13 mouse cellular contexts compared by ENCODE assay signal in genomic region chr10:127590256-127590655, GRCm38 (mm10). TPM values are rescaled to one million over a fixed set of nuclear protein-coding genes. Genes with fewer than 3 reads are reported as not detected.
DNase-seq lines count a peak whose midpoint lies in the region; ATAC-seq and TF ChIP-seq lines count a peak whose summit lies in the region.
"Had no signal": no experiment of that assay in that cellular context is flagged by ENCODE, and none has a peak within 500 bp of the region (broad histone marks: within the 10 kb centered on the region; RNA-seq: fewer than 3 reads in every experiment).

No protein-coding gene starts in this region.

- no peak overlapping the region for H3K4me2 ChIP-seq in intestine, embryonic 15.5 days (replicated peaks)
- H3K4me2 ChIP-seq: liver, embryonic 15.5 days had no signal

- H3K27me3 ChIP-seq in intestine, embryonic 15.5 days (replicated peaks) = no peaks in the 10 kb centered on the region
- H3K27me3 ChIP-seq: liver, embryonic 15.5 days had no signal

- intact Hi-C loops in gastrocnemius, adult 2 months (cut with DNase I) = no loop called here

- WGBS in intestine, embryonic 15.5 days = 87% methylated on average over 12 of the region's 12 CpGs

- no peak for DNase-seq in gastrocnemius, adult 2 months
- no peak for DNase-seq in gastrocnemius, adult 8-10 months (ENCODE audit: low spot score in 2 of 2)
- DNase-seq in ES-E14 (ENCODE audit: low read depth, low spot score) = peak; percentile 64
- DNase-seq in thymus, postnatal 0 days (ENCODE audit: low spot score) = peak; percentile 42
- DNase-seq in spleen, postnatal 10 days (ENCODE audit: low spot score in 2 of 2) = no peak
- no peak for DNase-seq in lung, postnatal 36 days
- DNase-seq: adrenal gland, postnatal 25 days; cerebellum, adult 2 months; gastrocnemius, postnatal 36 days; heart, postnatal 14 days had no signal

- H3K9me3 ChIP-seq in ES-E14 (ENCODE audit: control insufficient read depth, insufficient read depth, low read depth, low read length) = no peaks in the 10 kb centered on the region
- no peaks in the 10 kb centered on the region for H3K9me3 ChIP-seq in intestine, embryonic 15.5 days
- H3K9me3 ChIP-seq: liver, embryonic 15.5 days had no signal

- peak; percentile 31 to 43; a peak in 2 of 4 replicates for ATAC-seq in hematopoietic stem cell, adult 5-6 weeks (replicated peaks in 1 of 2; ENCODE audit: insufficient read depth in 1 of 2, low FRiP score in 2 of 2, low TSS enrichment in 1 of 2, low read depth in 1 of 2, poor library complexity in 2 of 2, severe bottlenecking in 2 of 2)
- ATAC-seq in intestine, embryonic 15.5 days = no peak

- H3K4me1 ChIP-seq in ES-E14 (ENCODE audit: control insufficient read depth in 2 of 2, insufficient read depth in 2 of 2, low read length in 2 of 2, poor library complexity in 1 of 2) = peaks cover 8 to 38% of the 10 kb centered on the region in 2 experiments
- peaks cover 26% of the 10 kb centered on the region for H3K4me1 ChIP-seq in intestine, embryonic 15.5 days (replicated peaks)

- peak overlapping the region; percentile 62; the same call in 1 of the 2 replicates for H3K9ac ChIP-seq in ES-E14 (ENCODE audit: insufficient read depth, low read depth, low read length, poor library complexity, severe bottlenecking)
- H3K9ac ChIP-seq in intestine, embryonic 15.5 days = no peak overlapping the region
- H3K9ac ChIP-seq: liver, embryonic 15.5 days had no signal

- in situ Hi-C loops in ES-E14 (cut with MboI; ENCODE audit: low sequenced_read_pairs in 2 of 2, unreplicated experiment in 2 of 2) = no loop called here

- H3K4me3 ChIP-seq in gastrocnemius, adult 2 months = no peak overlapping the region
- peak overlapping the region; percentile 32 to 36; a peak in 3 of 4 replicates for H3K4me3 ChIP-seq in ES-E14 (ENCODE audit: insufficient read depth in 1 of 2, low read depth in 1 of 2, low read length in 2 of 2, poor library complexity in 1 of 2, severe bottlenecking in 1 of 2)
- H3K4me3 ChIP-seq in intestine, embryonic 15.5 days (replicated peaks) = no peak overlapping the region
- H3K4me3 ChIP-seq: liver, embryonic 15.5 days had no signal

- H3K36me3 ChIP-seq in ES-E14 (ENCODE audit: control insufficient read depth, insufficient read depth, low read length, poor library complexity, severe bottlenecking) = no peaks in the 10 kb centered on the region
- H3K36me3 ChIP-seq in intestine, embryonic 15.5 days = peaks cover 41% of the 10 kb centered on the region

- TF ChIP-seq CTCF in gastrocnemius, adult 2 months (IDR thresholded peaks at IDR 0.05) = no peak

- peak overlapping the region; percentile 20; the same call in 1 of the 2 replicates for H3K27ac ChIP-seq in gastrocnemius, adult 2 months
- peak overlapping the region; percentile 84; the same call in 1 of the 2 replicates for H3K27ac ChIP-seq in ES-E14 (ENCODE audit: insufficient read depth, low read depth, low read length, poor library complexity, severe bottlenecking)
- H3K27ac ChIP-seq in intestine, embryonic 15.5 days = no peak overlapping the region
- H3K27ac ChIP-seq: liver, embryonic 15.5 days had no signal

TF ChIP-seq in ES-E14, 5 proteins besides CTCF, POLR2A, EP300 and RAD21:
- no peak for TF ChIP-seq CHD2 (IDR thresholded peaks at IDR 0.05; ENCODE audit: low read depth, low read length)
- no peak for TF ChIP-seq HCFC1 (IDR thresholded peaks at IDR 0.05; ENCODE audit: borderline replicate concordance, insufficient read depth, low read length)
- TF ChIP-seq ZNF384 (IDR thresholded peaks at IDR 0.05; ENCODE audit: low read depth, low read length) = no peak
- TF ChIP-seq ZC3H11A (IDR thresholded peaks at IDR 0.05; ENCODE audit: borderline replicate concordance, low read depth, low read length) = no peak
- TF ChIP-seq MAFK (IDR thresholded peaks at IDR 0.05; ENCODE audit: insufficient read depth, low read depth, low read length) = no peak

RNA-seq across cellular contexts. Expression of gene Lrp1, which starts 30.7 kb away (rescaled TPM):
- 10 to 100 TPM; 34.6 to 71.3 TPM for total RNA-seq in gastrocnemius, adult 2 months (2021)
- total RNA-seq in gastrocnemius, adult 8-10 months (2022) = 10 to 100 TPM; 25.5 to 45.5 (median 36.3) TPM
- total RNA-seq in ES-E14 (2012; rRNA removed) = 69.6 and 91.4 TPM in 2 replicates
- 1.2 and 8.6 TPM in 2 replicates for total RNA-seq in hematopoietic stem cell, adult 5-6 weeks (2017)
- polyA plus RNA-seq in thymus, postnatal 0 days (2015; fragmentation: Nextera tagmentation; extraction: Ambion mirVana) = 8.0 and 8.6 TPM in 2 replicates
- 67.2 and 77.1 TPM in 2 replicates for polyA plus RNA-seq in intestine, embryonic 15.5 days (2015; fragmentation: Nextera tagmentation; extraction: Ambion mirVana)

RNA-seq across cellular contexts. Expression of gene Stat6, which starts 52.5 kb away (rescaled TPM):
- 10 to 100 TPM; 17.1 to 18.9 TPM for total RNA-seq in gastrocnemius, adult 2 months (2021)
- 10 to 100 TPM; 14.1 to 15.3 (median 14.2) TPM for total RNA-seq in gastrocnemius, adult 8-10 months (2022)
- 18.6 and 26.0 TPM in 2 replicates for total RNA-seq in ES-E14 (2012; rRNA removed)
- total RNA-seq in hematopoietic stem cell, adult 5-6 weeks (2017) = 49.8 and 50.8 TPM in 2 replicates
- 38.4 and 47.9 TPM in 2 replicates for polyA plus RNA-seq in thymus, postnatal 0 days (2015; fragmentation: Nextera tagmentation; extraction: Ambion mirVana)
- 37.7 and 39.9 TPM in 2 replicates for polyA plus RNA-seq in intestine, embryonic 15.5 days (2015; fragmentation: Nextera tagmentation; extraction: Ambion mirVana)

RNA-seq across cellular contexts. Expression of gene Nxph4, which starts 55.9 kb away (rescaled TPM):
- total RNA-seq in gastrocnemius, adult 2 months (2021) = under 1 TPM; 0.17 to 0.23 TPM
- total RNA-seq in gastrocnemius, adult 8-10 months (2022) = under 1 TPM in 2 of 4 experiments, not detected in 2; 0.16 to 0.27 TPM
- total RNA-seq in ES-E14 (2012; rRNA removed) = 0.76 and 1.6 TPM in 2 replicates
- 0.31 TPM in 1 of 2 replicates, not detected in the other for total RNA-seq in hematopoietic stem cell, adult 5-6 weeks (2017)
- 0.19 and 0.23 TPM in 2 replicates for polyA plus RNA-seq in thymus, postnatal 0 days (2015; fragmentation: Nextera tagmentation; extraction: Ambion mirVana)
- polyA plus RNA-seq in intestine, embryonic 15.5 days (2015; fragmentation: Nextera tagmentation; extraction: Ambion mirVana) = 4.9 and 5.7 TPM in 2 replicates
- polyA plus RNA-seq: liver, embryonic 15.5 days had no signal

Comparison
In these comparisons a context has a peak if more than half of its experiments do, and no peak if none do; other contexts are left out.
1. DNase-seq: peak in ES-E14 (single experiment) and thymus, postnatal 0 days (single experiment); none in gastrocnemius, adult 2 months (single experiment), gastrocnemius, adult 8-10 months (0 of 2), spleen, postnatal 10 days (0 of 2) and lung, postnatal 36 days (single experiment).
2. H3K4me3 ChIP-seq: peak in ES-E14 (2 of 2); none in gastrocnemius, adult 2 months (single experiment) and intestine, embryonic 15.5 days (single experiment).